Mouse (Mus musculus) CH12.LX (cell line): ENCODE results near the gene Ap2a1. TPM values are rescaled to one million over a fixed set of nuclear protein-coding genes. Genes with fewer than 3 reads are reported as not detected.

Experiments used
- DNase-seq: peaks from one replicate; pipeline ENCODE4 v3.0.0-alpha.2; 2013; ENCODE audit errors: extremely low read depth
- H3K27ac ChIP-seq: 2 replicates; pipeline ENCODE4 v1.5.1; 2012; ENCODE audit warnings: low read depth, mild to moderate bottlenecking, control low read depth, moderate library complexity; ENCODE audit not compliant: insufficient read depth
- H3K27me3 ChIP-seq: replicated peaks from 2 replicates; pipeline ENCODE3; 2012; ENCODE audit warnings: inconsistent platforms
- H3K36me3 ChIP-seq, 2 experiments: replicated peaks in 1 of 2; 2 replicates each; pipeline versions ENCODE3 to v1.6.1; 2012; ENCODE audit warnings: inconsistent platforms in 1 of 2, low read length in 1 of 2, mild to moderate bottlenecking in 1 of 2, mixed read lengths in 1 of 2, moderate library complexity in 1 of 2; ENCODE audit not compliant: control insufficient read depth in 1 of 2, insufficient read depth in 1 of 2
- H3K4me1 ChIP-seq, 2 experiments: 2 replicates each; pipeline ENCODE4 v1.6.1; 2012; ENCODE audit warnings: inconsistent platforms in 1 of 2, moderate library complexity in 1 of 2; ENCODE audit not compliant: insufficient read depth in 2 of 2, control insufficient read depth in 1 of 2
- H3K4me2 ChIP-seq: 2 replicates; pipeline ENCODE4 v1.6.1; 2012; ENCODE audit warnings: low read depth, mild to moderate bottlenecking, control low read depth; ENCODE audit not compliant: poor library complexity, insufficient read depth, severe bottlenecking
- H3K4me3 ChIP-seq, 3 experiments: fragments of 150-350 bp in 1 of 3; sonication (generic) in 1 of 3; replicated peaks in 1 of 3; 2 replicates each; pipeline versions ENCODE3 to v1.5.1; 2011 to 2012; ENCODE audit warnings: low read depth in 2 of 3, low read length in 2 of 3, mild to moderate bottlenecking in 2 of 3, moderate library complexity in 2 of 3, control low read depth in 1 of 3, improper control_type of control experiment in 1 of 3, inconsistent platforms in 1 of 3, mixed read lengths in 1 of 3; ENCODE audit not compliant: poor library complexity in 1 of 3
- H3K79me2 ChIP-seq: replicated peaks from 2 replicates; pipeline ENCODE4 v1.6.1; 2012; ENCODE audit warnings: mild to moderate bottlenecking, moderate library complexity; ENCODE audit not compliant: control insufficient read depth, poor library complexity, insufficient read depth, severe bottlenecking; ENCODE audit errors: extremely low read depth
- H3K9ac ChIP-seq: 2 replicates; pipeline ENCODE4 v1.6.1; 2012; ENCODE audit warnings: low read depth, mild to moderate bottlenecking, control low read depth, moderate library complexity; ENCODE audit not compliant: insufficient read depth
- H3K9me3 ChIP-seq: replicated peaks from 2 replicates; pipeline ENCODE3; 2012; ENCODE audit warnings: low read length, inconsistent platforms, mixed read lengths
- BHLHE40 ChIP-seq: IDR thresholded peaks from 2 replicates; pipeline ENCODE4 v1.6.1; 2011; ENCODE audit warnings: mild to moderate bottlenecking, low read depth, low read length, improper control_type of control experiment
- CHD1 ChIP-seq: IDR thresholded peaks from 2 replicates; pipeline ENCODE4 v1.6.1; 2012; ENCODE audit warnings: low read depth, low read length, improper control_type of control experiment, inconsistent platforms
- CHD2 ChIP-seq: IDR thresholded peaks from 2 replicates; pipeline ENCODE4 v1.6.1; 2011; ENCODE audit warnings: low read length, improper control_type of control experiment
- CTCF ChIP-seq, 2 experiments: IDR thresholded peaks in 1 of 2; conservative IDR thresholded peaks in 1 of 2; 2 replicates each; pipeline ENCODE4 v1.5.1; 2011 to 2012; ENCODE audit warnings: low read depth in 2 of 2, low read length in 2 of 2, improper control_type of control experiment in 1 of 2, inconsistent platforms in 1 of 2, mild to moderate bottlenecking in 1 of 2, moderate library complexity in 1 of 2
- E2F4 ChIP-seq: IDR thresholded peaks from 2 replicates; pipeline ENCODE4 v1.6.1; 2011; ENCODE audit warnings: low read depth, low read length, improper control_type of control experiment; ENCODE audit not compliant: insufficient replicate concordance
- ELF1 ChIP-seq: IDR thresholded peaks from 2 replicates; pipeline ENCODE4 v1.6.1; 2014; ENCODE audit warnings: low read depth, mild to moderate bottlenecking, inconsistent platforms, low read length, improper control_type of control experiment
- EP300 ChIP-seq: IDR thresholded peaks from 2 replicates; pipeline ENCODE4 v1.6.1; 2011; ENCODE audit warnings: low read length, improper control_type of control experiment
- ETS1 ChIP-seq: conservative IDR thresholded peaks from 2 replicates; pipeline ENCODE4 v1.6.1; 2012; ENCODE audit warnings: low read depth, mild to moderate bottlenecking, inconsistent platforms, low read length, improper control_type of control experiment, moderate library complexity
- GABPA ChIP-seq: IDR thresholded peaks from 2 replicates; pipeline ENCODE4 v1.6.1; 2012; ENCODE audit warnings: low read depth, low read length, improper control_type of control experiment, inconsistent platforms; ENCODE audit not compliant: insufficient replicate concordance
- HCFC1 ChIP-seq: IDR thresholded peaks from 2 replicates; pipeline ENCODE4 v1.6.1; 2012; ENCODE audit warnings: low read depth, mild to moderate bottlenecking, inconsistent platforms, low read length, improper control_type of control experiment
- IRF4 ChIP-seq: IDR thresholded peaks from 2 replicates; pipeline ENCODE4 v1.6.1; 2014; ENCODE audit warnings: low read depth, mild to moderate bottlenecking, inconsistent platforms, low read length, improper control_type of control experiment
- JUN ChIP-seq: IDR thresholded peaks from 2 replicates; pipeline ENCODE4 v1.6.1; 2011; ENCODE audit warnings: low read depth, mild to moderate bottlenecking, low read length, improper control_type of control experiment, moderate library complexity; ENCODE audit not compliant: insufficient read depth
- KAT2A ChIP-seq: IDR thresholded peaks from 2 replicates; pipeline ENCODE4 v1.6.1; 2012; ENCODE audit warnings: low read length, improper control_type of control experiment, inconsistent platforms; ENCODE audit not compliant: insufficient replicate concordance
- MAFK ChIP-seq: IDR thresholded peaks from 2 replicates; pipeline ENCODE4 v1.6.1; 2011; ENCODE audit warnings: low read length, improper control_type of control experiment; ENCODE audit not compliant: insufficient replicate concordance
- MAX ChIP-seq: IDR thresholded peaks from 2 replicates; pipeline ENCODE4 v1.6.1; 2011; ENCODE audit warnings: low read length, improper control_type of control experiment
- MAZ ChIP-seq: IDR thresholded peaks from 2 replicates; pipeline ENCODE4 v1.6.1; 2012; ENCODE audit warnings: low read depth, mild to moderate bottlenecking, inconsistent platforms, low read length, improper control_type of control experiment, moderate library complexity
- MEF2A ChIP-seq: IDR thresholded peaks from 2 replicates; pipeline ENCODE4 v1.6.1; 2014; ENCODE audit warnings: low read depth, mild to moderate bottlenecking, inconsistent platforms, low read length, improper control_type of control experiment, borderline replicate concordance
- MXI1 ChIP-seq: IDR thresholded peaks from 2 replicates; pipeline ENCODE4 v1.6.1; 2011; ENCODE audit warnings: mild to moderate bottlenecking, low read depth, low read length, improper control_type of control experiment
- MYC ChIP-seq: IDR thresholded peaks from 2 replicates; pipeline ENCODE4 v1.6.1; 2011; ENCODE audit warnings: low read depth, mild to moderate bottlenecking, improper control_type of control experiment, low read length
- NELFE ChIP-seq: IDR thresholded peaks from 2 replicates; pipeline ENCODE4 v1.6.1; 2011; ENCODE audit warnings: low read depth, low read length, improper control_type of control experiment
- NRF1 ChIP-seq: IDR thresholded peaks from 2 replicates; pipeline ENCODE4 v1.6.1; 2014; ENCODE audit warnings: low read depth, mild to moderate bottlenecking, inconsistent platforms, low read length, improper control_type of control experiment, moderate library complexity
- PAX5 ChIP-seq: IDR thresholded peaks from 2 replicates; pipeline ENCODE4 v1.6.1; 2012; ENCODE audit warnings: low read length, inconsistent platforms, mixed read lengths
- POLR2A ChIP-seq: IDR thresholded peaks from 2 replicates; pipeline ENCODE4 v1.6.1; 2011; ENCODE audit warnings: low read depth, mild to moderate bottlenecking, improper control_type of control experiment, low read length
- POLR2AphosphoS2 ChIP-seq: IDR thresholded peaks from 2 replicates; pipeline ENCODE4 v1.6.1; 2011; ENCODE audit warnings: low read depth, low read length, improper control_type of control experiment
- RAD21 ChIP-seq: IDR thresholded peaks from 2 replicates; pipeline ENCODE4 v1.6.1; 2011; ENCODE audit warnings: low read depth, mild to moderate bottlenecking, low read length, improper control_type of control experiment, moderate library complexity
- RCOR1 ChIP-seq: conservative IDR thresholded peaks from 2 replicates; pipeline ENCODE4 v1.6.1; 2012; ENCODE audit warnings: low read depth, mild to moderate bottlenecking, inconsistent platforms, low read length, improper control_type of control experiment
- SIN3A ChIP-seq: IDR thresholded peaks from 2 replicates; pipeline ENCODE4 v1.6.1; 2012; ENCODE audit warnings: low read length, improper control_type of control experiment, inconsistent platforms
- SMC3 ChIP-seq: IDR thresholded peaks from 2 replicates; pipeline ENCODE4 v1.6.1; 2011; ENCODE audit warnings: low read depth, low read length, improper control_type of control experiment
- TBP ChIP-seq: conservative IDR thresholded peaks from 2 replicates; pipeline ENCODE4 v1.6.1; 2011; ENCODE audit warnings: low read depth, low read length, improper control_type of control experiment
- TCF12 ChIP-seq: IDR thresholded peaks from 2 replicates; pipeline ENCODE4 v1.6.1; 2014; ENCODE audit warnings: low read depth, mild to moderate bottlenecking, inconsistent platforms, low read length, improper control_type of control experiment
- UBTF ChIP-seq: IDR thresholded peaks from 2 replicates; pipeline ENCODE4 v1.6.1; 2012; ENCODE audit warnings: low read depth, mild to moderate bottlenecking, inconsistent platforms, low read length, improper control_type of control experiment, moderate library complexity
- USF1 ChIP-seq: IDR thresholded peaks from 2 replicates; pipeline ENCODE4 v1.6.1; 2014; ENCODE audit warnings: low read depth, mild to moderate bottlenecking, inconsistent platforms, low read length, improper control_type of control experiment
- USF2 ChIP-seq: conservative IDR thresholded peaks from 2 replicates; pipeline ENCODE4 v1.6.1; 2011; ENCODE audit warnings: low read depth, low read length, improper control_type of control experiment
- ZC3H11A ChIP-seq: IDR thresholded peaks from 2 replicates; pipeline ENCODE4 v1.6.1; 2012; ENCODE audit warnings: low read depth, mild to moderate bottlenecking, inconsistent platforms, low read length, improper control_type of control experiment
- ZKSCAN1 ChIP-seq: IDR thresholded peaks from 2 replicates; pipeline ENCODE4 v1.6.1; 2012; ENCODE audit warnings: low read depth, inconsistent platforms, low read length, improper control_type of control experiment, borderline replicate concordance
- ZMIZ1 ChIP-seq: IDR thresholded peaks from 2 replicates; pipeline ENCODE4 v1.6.1; 2012; ENCODE audit warnings: low read depth, mild to moderate bottlenecking, inconsistent platforms, low read length, improper control_type of control experiment
- ZNF384 ChIP-seq: IDR thresholded peaks from 2 replicates; pipeline ENCODE4 v1.6.1; 2012; ENCODE audit warnings: low read depth, low read length, improper control_type of control experiment, inconsistent platforms
- dilution Hi-C: fragments of 300-500 bp; cut with MboI; formaldehyde crosslinking; loops from 2 replicates; pipeline ENCODE4 v1.14.3; 2020; ENCODE audit warnings: low sequenced_read_pairs; ENCODE audit not compliant: extremely low pct_unique_long_range_greater_than_20kb, extremely low pct_ligation_motif_present
- in situ Hi-C: fragments of 300-500 bp; cut with MboI; formaldehyde crosslinking; loops from 3 replicates; pipeline ENCODE4 v1.14.3; 2019; ENCODE audit warnings: low sequenced_read_pairs, low pct_ligation_motif_present, low pct_unique_long_range_greater_than_20kb, mixed read lengths
- polyA plus RNA-seq: library from polyadenylated mRNA; unstranded; fragments of >175 nt; gene quantifications from 2 replicates; pipeline ENCODE4 v1.2.1, GENCODE M21; 2012; ENCODE audit warnings: low read depth; ENCODE audit not compliant: insufficient read length
- total RNA-seq, 2 experiments: library from RNA; depleted of rRNA; stranded (reverse); fragments of 300-350 nt in 1 of 2; fragments of >200 nt in 1 of 2; gene quantifications; 2 replicates each; pipeline ENCODE4 v1.2.3; 2012 to 2014

Ap2a1 gene
- 53.4 and 61.1 TPM in 2 replicates for total RNA-seq (2012; rRNA removed)
- total RNA-seq (2014; rRNA removed) = 35.7 and 38.5 TPM in 2 replicates
- polyA plus RNA-seq = 52.6 and 56.3 TPM in 2 replicates

- Histone ChIP-seq H3K9me3 (peaks cover 3% of the 10 kb centered on the region), H3K36me3 (peaks cover 5 to 22% of the 10 kb centered on the region in 2 experiments), H3K27ac (0 out of 2 replicates have a peak within 1 kb of the TSS, but pooled peaks have one; percentile 2), H3K4me2 (peak within 1 kb of the TSS; percentile 96), H3K9ac (peak within 1 kb of the TSS; percentile 86), H3K79me2 (peaks cover 15% of the 10 kb centered on the region), H3K27me3 (peaks cover 2% of the 10 kb centered on the region), H3K4me1 (peaks cover 14 to 28% of the 10 kb centered on the region in 2 experiments), H3K4me3 (peak within 1 kb of the TSS; percentile 69 to 96 (median 94))
- DNase-seq = peak; percentile 100
- dilution Hi-C loops (no loop called here), in situ Hi-C loops (no loop called here)
- no peak for TF ChIP-seq SMC3
- no peak for TF ChIP-seq MYC
- no peak for TF ChIP-seq ZKSCAN1
- TF ChIP-seq MAFK = no peak
- peak; percentile 63 for TF ChIP-seq POLR2A
- peak; percentile 29; the same call in 1 of the 2 replicates for TF ChIP-seq MEF2A
- no peak for TF ChIP-seq MAX
- TF ChIP-seq POLR2AphosphoS2 = no peak
- no peak for TF ChIP-seq JUN
- no peak for TF ChIP-seq E2F4
- no peak for TF ChIP-seq ZC3H11A
- peak; percentile 84; the same call in 1 of the 2 replicates for TF ChIP-seq KAT2A
- no peak for TF ChIP-seq USF2
- no peak for TF ChIP-seq ZNF384
- TF ChIP-seq ETS1 = no peak
- TF ChIP-seq TBP = 0 out of 2 replicates have a peak, but pooled peaks have one; percentile 43
- no peak for TF ChIP-seq IRF4
- no peak for TF ChIP-seq USF1
- TF ChIP-seq CTCF (conservative IDR thresholded peaks at IDR 0.05 in 1 of 2, IDR thresholded peaks at IDR 0.05 in 1 of 2; ENCODE audit: low read depth in 2 of 2, low read length in 2 of 2) = no peak
- peak; percentile 83 for TF ChIP-seq HCFC1
- peak; percentile 39; the same call in 1 of the 2 replicates for TF ChIP-seq ZMIZ1
- TF ChIP-seq PAX5 = no peak
- peak; percentile 47 for TF ChIP-seq SIN3A
- peak; percentile 82 for TF ChIP-seq MXI1
- TF ChIP-seq UBTF = no peak
- TF ChIP-seq TCF12 = peak; percentile 55; the same call in 1 of the 2 replicates
- TF ChIP-seq ELF1 = peak; percentile 97
- TF ChIP-seq RCOR1 = no peak
- TF ChIP-seq CHD1 = no peak
- TF ChIP-seq NRF1 = peak; percentile 84
- peak; percentile 40; the same call in 1 of the 2 replicates for TF ChIP-seq MAZ
- no peak for TF ChIP-seq EP300
- no peak for TF ChIP-seq GABPA
- TF ChIP-seq CHD2 = peak; percentile 98
- peak; percentile 69 for TF ChIP-seq NELFE
- TF ChIP-seq BHLHE40 = 0 out of 2 replicates have a peak, but pooled peaks have one; percentile 16
- TF ChIP-seq RAD21 = no peak
Observed at GRCm38 (mm10) chr7:44929204-44930151, at the start of gene Ap2a1. Gene Ap2a1, minus strand, starts transcription at chr7:44929496.
